Mouse (Mus musculus) cerebellum, adult (tissue): ENCODE measurements around the gene Anks1b.

ENCODE experiments used
- ATAC-seq: cut with Nextera tagmentation; 2 replicates; pipeline ENCODE4 v1.9.2; 2017; ENCODE audit warnings: mild to moderate bottlenecking, moderate library complexity, mixed read lengths; ENCODE audit not compliant: insufficient number of reproducible peaks, low FRiP score, low TSS enrichment

Anks1b gene

DNA sequence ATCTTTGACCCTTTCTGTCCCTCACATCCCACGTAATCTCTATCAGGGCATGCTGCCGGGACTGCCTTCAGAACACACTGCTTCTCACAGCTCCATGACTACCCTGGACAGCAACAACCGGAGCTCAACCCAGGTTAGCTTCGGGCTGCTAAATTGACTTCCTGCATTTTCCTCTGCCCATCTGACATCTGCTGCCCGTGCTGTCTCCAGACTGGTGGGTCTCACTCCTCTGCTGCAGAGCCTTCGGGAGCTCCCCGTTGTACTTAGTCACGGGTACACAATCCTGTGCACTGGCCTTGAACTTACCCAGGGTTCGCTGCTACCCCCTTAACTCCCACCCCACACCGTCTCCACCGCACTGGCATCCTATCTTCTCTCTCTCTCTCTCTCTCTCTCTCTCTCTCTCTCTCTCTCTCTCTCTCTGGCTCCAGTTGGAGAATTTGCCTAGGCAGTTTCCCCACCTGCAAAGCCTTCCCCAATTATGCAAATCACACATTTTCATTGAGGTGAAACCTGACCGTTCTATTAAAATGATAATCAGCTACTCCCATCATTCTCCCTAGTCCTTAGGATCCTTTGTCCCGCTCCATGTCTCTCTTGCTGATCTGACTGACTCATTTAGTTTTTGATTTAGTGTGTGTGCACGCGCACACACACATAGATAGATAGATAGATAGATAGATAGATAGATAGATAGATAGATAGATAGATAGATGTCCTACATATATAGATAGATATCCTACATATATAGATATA, 898.3 kb downstream of the Anks1b start:
- no peak for ATAC-seq

GRCm38 (mm10) chr10:90779561-90780400, 906.5 kb downstream of the Anks1b start:
- no peak for ATAC-seq

DNA sequence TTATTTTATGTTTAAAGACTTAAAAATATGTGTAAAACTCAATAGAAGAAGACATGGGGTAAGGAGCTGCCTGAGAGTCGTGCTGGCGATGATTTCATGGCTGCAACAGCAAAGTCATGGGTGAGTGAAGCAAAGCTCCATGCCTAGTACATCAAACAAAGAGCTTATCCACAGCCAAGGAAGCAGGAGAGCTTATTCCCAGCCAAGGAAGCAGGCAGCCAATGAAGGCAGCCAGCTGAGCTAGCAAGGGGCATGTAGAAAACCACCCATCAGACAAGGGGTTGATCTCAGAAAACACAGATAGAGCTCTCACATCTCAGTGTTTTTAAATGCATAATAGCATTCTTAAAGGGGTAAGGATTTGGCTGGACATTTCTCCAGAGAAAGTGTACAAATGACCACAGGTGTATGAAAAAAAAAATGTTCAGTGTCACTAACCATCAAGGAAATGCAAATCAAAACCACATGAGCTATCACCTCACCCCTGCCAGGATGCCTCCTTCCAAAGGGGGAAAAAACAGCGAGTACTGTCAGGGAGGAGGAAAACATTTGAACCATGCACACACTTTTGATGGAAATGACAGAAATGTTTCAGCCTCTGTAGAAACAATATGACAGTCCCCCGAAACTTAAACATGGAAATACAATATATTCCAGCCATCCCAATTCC, 911.8 kb downstream of the Anks1b start:
- peak; percentile 57 for ATAC-seq

GRCm38 (mm10) chr10:90785680-90786079, 912.4 kb downstream of the Anks1b start:
- ATAC-seq: peak; percentile 86

GRCm38 (mm10) chr10:90803112-90803511, 929.8 kb downstream of the Anks1b start:
- ATAC-seq: no peak

DNA sequence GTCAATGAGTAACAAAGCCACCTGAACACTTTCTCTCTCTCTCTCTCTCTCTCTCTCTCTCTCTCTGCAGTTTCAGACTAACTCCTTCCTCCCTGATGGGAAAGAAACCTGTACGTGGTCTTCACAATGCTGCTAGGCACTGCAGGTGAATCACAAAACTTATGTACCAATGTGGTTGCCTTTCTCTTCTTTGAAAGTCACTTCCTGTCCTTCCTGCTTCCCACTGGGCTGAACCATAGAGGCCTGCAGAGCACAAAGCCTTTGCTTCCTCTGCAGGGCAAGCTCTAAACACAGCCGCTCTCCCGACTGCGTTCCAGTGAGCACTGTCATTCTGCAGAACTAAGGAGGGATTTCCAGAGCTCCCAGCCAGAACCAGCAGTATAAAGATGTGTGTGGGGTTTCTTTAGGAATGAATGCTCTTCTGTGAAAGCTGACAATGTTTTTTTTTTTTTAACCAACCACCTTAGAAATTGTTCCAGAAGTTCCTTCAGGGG, 931.3 kb downstream of the Anks1b start:
- no peak for ATAC-seq

- no peak for ATAC-seq
Observed at GRCm38 (mm10) chr10:90808616-90809310, 935.5 kb downstream of the Anks1b start.

DNA sequence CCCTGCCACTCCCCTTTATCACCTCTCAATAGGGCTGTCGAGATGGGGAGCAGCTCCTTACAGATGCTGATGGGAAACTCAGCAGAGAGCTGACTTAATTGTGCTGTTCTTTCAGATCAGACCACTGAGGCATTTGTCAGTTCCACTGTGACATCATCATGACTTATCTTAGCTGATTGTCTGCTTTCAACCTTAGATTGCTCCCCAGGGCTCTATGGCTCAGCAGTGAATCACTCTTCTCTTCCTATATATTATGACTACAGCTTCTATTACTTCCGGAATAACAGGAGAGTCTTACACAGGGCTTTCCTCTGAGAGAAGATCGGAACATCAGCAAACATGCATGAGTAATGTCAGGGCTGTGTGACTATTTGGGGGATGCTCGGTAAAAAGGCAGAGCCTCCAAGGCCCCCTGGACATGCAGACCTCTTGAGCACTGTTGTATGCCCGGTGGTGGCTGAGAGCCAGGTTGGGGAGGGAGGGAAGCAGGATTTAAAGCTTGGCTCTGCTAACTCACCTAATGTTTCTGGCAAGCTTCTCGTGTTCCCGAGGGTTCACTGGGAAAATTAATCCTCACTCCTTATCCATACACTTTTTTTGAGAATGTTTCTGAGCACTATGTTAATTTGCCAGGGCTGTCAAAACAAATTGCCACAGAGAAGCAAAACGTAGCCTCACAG, 936.7 kb downstream of the Anks1b start:
- no peak for ATAC-seq

GRCm38 (mm10) chr10:90811446-90811845, 938.1 kb downstream of the Anks1b start:
- no peak for ATAC-seq

DNA sequence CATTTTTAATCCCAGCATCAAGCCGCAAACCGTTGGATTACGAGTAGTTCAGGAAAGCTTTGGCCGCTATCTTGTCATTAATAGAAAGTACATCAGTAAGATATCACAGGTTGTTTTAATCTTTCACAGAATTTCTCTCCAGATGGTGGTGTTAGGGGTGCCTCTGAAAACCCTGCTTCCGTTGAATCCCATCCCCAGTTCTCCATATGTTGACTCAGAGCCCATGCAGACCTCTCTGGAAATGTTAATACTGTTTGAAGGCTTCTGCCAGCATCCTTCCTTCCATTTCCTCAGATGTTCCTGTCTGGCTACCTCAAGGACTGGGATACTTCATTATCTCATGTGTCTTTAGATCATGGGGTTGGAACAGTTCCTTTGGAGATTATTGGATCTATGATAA, 940.0 kb downstream of the Anks1b start:
- ATAC-seq: no peak

- ATAC-seq: peak; percentile 89
Observed at GRCm38 (mm10) chr10:90814412-90814811, 941.1 kb downstream of the Anks1b start.

GRCm38 (mm10) chr10:90818246-90818937, 945.1 kb downstream of the Anks1b start:
- ATAC-seq: no peak

GRCm38 (mm10) chr10:90823438-90823837, 950.1 kb downstream of the Anks1b start:
- no peak for ATAC-seq

DNA sequence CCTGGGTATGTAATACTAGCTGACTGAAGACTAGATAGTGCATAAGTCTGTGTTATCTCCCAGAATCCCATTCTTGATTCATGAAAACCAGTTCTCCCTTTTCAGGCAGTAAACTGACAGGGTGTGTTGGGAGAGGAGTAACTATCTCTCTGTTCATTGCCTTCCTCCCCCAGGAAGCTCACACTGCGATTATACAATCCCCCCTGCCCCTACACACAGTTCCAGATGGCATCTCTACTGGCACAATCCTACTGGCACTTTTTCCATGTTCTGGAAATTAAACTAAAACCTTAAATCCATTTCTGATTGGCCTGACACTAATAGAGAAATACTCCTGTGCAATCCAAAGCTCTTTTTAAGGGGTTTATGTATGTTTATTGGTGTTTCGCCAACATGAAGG, 951.4 kb downstream of the Anks1b start:
- ATAC-seq: no peak

- ATAC-seq: no peak
Observed at GRCm38 (mm10) chr10:90826939-90827338, 953.6 kb downstream of the Anks1b start.

DNA sequence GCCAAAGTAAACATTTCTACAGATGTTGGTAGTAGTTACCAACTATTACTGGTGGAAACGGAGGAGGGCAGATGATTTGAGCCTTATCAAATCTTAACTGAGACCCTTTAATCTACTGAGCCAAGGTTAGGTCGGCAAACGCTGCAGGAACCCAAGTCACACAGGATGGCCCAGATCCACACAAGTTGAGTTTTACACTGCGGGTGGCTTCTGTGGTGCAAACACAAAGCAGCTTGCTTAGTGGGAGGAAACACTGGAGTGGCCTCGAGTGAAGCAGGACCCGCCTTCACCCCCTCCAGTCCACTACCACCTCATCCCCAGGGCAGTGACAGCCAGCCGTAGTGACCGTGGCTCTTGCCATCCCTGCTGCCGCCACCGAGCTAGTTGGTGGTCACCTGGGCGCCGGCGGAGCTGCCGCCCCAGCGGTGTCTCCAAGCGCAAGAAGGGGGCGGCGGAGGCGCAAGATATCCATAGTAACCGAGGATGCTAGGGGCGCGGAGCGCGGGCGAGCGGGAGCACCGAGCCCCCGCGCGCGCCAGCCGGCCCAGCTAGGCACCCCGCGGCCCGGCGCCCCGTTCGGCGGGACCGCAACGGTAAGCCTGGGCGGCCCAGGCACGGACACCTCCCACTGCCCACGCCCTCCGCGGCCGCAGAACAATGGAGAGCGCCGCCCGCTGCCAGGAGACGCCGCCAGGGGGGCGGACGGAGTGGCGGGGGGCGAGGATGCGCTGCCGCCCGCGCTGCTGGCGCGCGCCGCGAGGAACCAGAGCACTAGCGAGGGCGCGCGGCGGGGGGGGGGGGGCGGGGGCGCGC, 955.5 kb downstream of the Anks1b start:
- peak; percentile 53 for ATAC-seq

DNA sequence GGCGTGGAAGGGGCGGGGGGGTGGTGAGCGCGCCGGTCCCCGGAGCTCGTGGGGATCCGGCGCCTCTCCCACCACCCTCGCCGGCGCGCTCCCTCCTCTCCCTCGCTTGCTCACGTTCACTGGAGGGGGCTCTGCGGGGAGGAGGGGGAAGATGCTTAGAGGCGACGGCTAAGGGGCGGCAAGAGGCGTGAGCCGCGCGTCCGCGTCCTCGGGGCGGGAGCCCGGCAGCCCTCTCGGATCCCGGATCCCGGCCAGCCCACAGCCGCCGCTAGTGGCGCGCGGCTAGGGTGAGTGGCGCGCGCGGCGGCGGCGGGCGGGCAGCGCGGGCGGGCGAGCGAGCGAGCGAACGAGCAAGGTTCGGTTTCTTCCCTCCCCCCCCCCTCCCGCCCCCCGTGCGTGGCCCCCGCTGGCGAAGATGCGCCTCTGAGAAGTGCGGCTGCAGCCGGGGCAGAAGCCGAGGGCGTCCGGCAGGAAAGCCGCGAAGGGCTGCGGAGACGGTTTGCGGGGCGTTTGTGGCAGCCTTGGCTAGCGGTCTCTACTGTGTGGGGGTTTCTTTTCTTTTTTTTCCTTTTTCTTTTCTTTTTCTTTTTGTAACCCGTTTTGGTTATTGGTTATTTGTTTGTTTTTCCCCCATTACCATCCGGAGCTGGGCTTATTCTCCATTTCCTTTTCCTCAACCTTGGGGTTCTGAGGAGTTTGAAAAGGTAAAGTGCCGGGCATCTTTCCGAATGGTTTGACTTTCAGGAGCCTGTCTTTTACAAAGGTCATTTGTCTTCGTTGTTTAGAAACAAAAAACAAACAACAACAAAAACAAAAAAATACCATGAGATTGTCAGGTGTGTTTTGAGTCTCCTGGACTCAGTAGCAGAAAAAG, 956.3 kb downstream of the Anks1b start:
- peak; percentile 63 for ATAC-seq

DNA sequence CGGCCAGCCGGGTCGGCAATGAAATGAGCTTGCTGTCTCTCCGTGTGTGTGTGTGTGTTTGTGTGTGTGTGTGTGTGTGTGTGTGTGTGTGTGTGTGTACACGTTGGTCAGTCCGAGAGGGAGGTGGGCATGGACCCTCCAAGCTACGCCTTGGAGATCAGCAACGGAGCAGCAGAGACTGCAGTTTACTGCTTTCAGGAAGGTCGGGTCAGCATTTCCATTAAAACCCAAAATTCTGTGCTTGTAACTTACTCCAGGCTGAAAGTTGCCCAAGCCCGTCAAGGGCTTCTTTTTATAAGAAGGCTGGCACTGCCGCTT, 956.9 kb downstream of the Anks1b start:
- no peak for ATAC-seq
